In genomic region chr8:98756596-98756995, GRCm38 (mm10) we compare ENCODE assay signal across 23 mouse cellular contexts.
A peak's percentile ranks its signal among the peaks of the same experiment; 100 is the strongest.
DNase-seq lines count a peak whose midpoint lies in the region; ATAC-seq and TF ChIP-seq lines count a peak whose summit lies in the region.
"Had no signal": no experiment of that assay in that cellular context is flagged by ENCODE, and none has a peak within 500 bp of the region (broad histone marks: within the 10 kb centered on the region; RNA-seq: fewer than 3 reads in every experiment).

No protein-coding gene starts in this region.

- H3K9ac ChIP-seq in CH12.LX (ENCODE audit: insufficient read depth, low read depth) (no peak overlapping the region), ES-E14 (ENCODE audit: insufficient read depth, low read depth, low read length, poor library complexity, severe bottlenecking) (no peak overlapping the region), MEL (ENCODE audit: control insufficient read depth, low read depth, low read length, poor library complexity, severe bottlenecking) (no peak overlapping the region)
- no peak overlapping the region for H3K9ac ChIP-seq in heart, embryonic 12.5 days

- H3K27ac ChIP-seq in CH12.LX (ENCODE audit: insufficient read depth, low read depth) (no peak overlapping the region), ES-E14 (ENCODE audit: insufficient read depth, low read depth, low read length, poor library complexity, severe bottlenecking) (no peak overlapping the region), MEL (ENCODE audit: control insufficient read depth, low read depth, low read length) (no peak overlapping the region)
- H3K27ac ChIP-seq in heart, embryonic 12.5 days (ENCODE audit: poor library complexity, severe bottlenecking), result no peak overlapping the region

- intact Hi-C loops in left cerebral cortex, postnatal 14 days (cut with DNase I), result no loop called here

- H3K79me2 ChIP-seq in CH12.LX (replicated peaks; ENCODE audit: control insufficient read depth, extremely low read depth, insufficient read depth, poor library complexity, severe bottlenecking) (no peaks in the 10 kb centered on the region), MEL (ENCODE audit: control insufficient read depth, insufficient read depth, low read length, poor library complexity) (no peaks in the 10 kb centered on the region)

- TF ChIP-seq RAD21 in CH12.LX (IDR thresholded peaks at IDR 0.05; ENCODE audit: low read depth, low read length) (no peak), MEL (IDR thresholded peaks at IDR 0.05; ENCODE audit: low read depth, low read length) (no peak)

- no peak for TF ChIP-seq POLR2A in CH12.LX (IDR thresholded peaks at IDR 0.05; ENCODE audit: low read depth, low read length)
- no peak for TF ChIP-seq POLR2A in MEL (IDR thresholded peaks at IDR 0.05; ENCODE audit: control insufficient read depth in 1 of 2, insufficient read depth in 1 of 2, low read depth in 1 of 2, low read length in 2 of 2, poor library complexity in 1 of 2)

- TF ChIP-seq CTCF in CH12.LX (conservative IDR thresholded peaks at IDR 0.05 in 1 of 2, IDR thresholded peaks at IDR 0.05 in 1 of 2; ENCODE audit: low read depth in 2 of 2, low read length in 2 of 2) (no peak), MEL (IDR thresholded peaks at IDR 0.05 in 2 of 3, conservative IDR thresholded peaks at IDR 0.05 in 1 of 3; ENCODE audit: control insufficient read depth in 1 of 3, insufficient read depth in 1 of 3, low read depth in 2 of 3, low read length in 3 of 3, poor library complexity in 1 of 3, severe bottlenecking in 1 of 3) (no peak)

- no peak for ATAC-seq in heart, embryonic 12.5 days (ENCODE audit: insufficient number of reproducible peaks, low FRiP score)
- ATAC-seq: activated CD4-positive, CD25-positive, alpha-beta regulatory T cell, adult 4 months; CD4-positive, CD25-positive, alpha-beta regulatory T cell, adult 4 months; Patski had no signal

- peaks cover 23% of the 10 kb centered on the region for H3K9me3 ChIP-seq in CH12.LX (replicated peaks; ENCODE audit: low read length)
- H3K9me3 ChIP-seq in ES-E14 (ENCODE audit: control insufficient read depth, insufficient read depth, low read depth, low read length), result no peaks in the 10 kb centered on the region
- H3K9me3 ChIP-seq in MEL (replicated peaks; ENCODE audit: insufficient read depth, low read length), result no peaks in the 10 kb centered on the region
- H3K9me3 ChIP-seq in heart, embryonic 12.5 days (replicated peaks), result no peaks in the 10 kb centered on the region
- H3K9me3 ChIP-seq: G1E had no signal

- dilution Hi-C loops in CH12.LX (cut with MboI; ENCODE audit: extremely low pct_ligation_motif_present, extremely low pct_unique_long_range_greater_than_20kb, low sequenced_read_pairs), result no loop called here

- H3K4me3 ChIP-seq in CH12.LX (replicated peaks in 1 of 3; ENCODE audit: low read depth in 2 of 3, low read length in 2 of 3, poor library complexity in 1 of 3) (no peak overlapping the region), ES-E14 (ENCODE audit: insufficient read depth in 1 of 2, low read depth in 1 of 2, low read length in 2 of 2, poor library complexity in 1 of 2, severe bottlenecking in 1 of 2) (no peak overlapping the region), MEL (ENCODE audit: control insufficient read depth in 1 of 2, insufficient read depth in 1 of 2, low read depth in 2 of 2, low read length in 2 of 2) (no peak overlapping the region)
- H3K4me3 ChIP-seq in heart, embryonic 12.5 days, result no peak overlapping the region

- H3K27me3 ChIP-seq in CH12.LX (replicated peaks), result no peaks in the 10 kb centered on the region
- no peaks in the 10 kb centered on the region for H3K27me3 ChIP-seq in MEL (ENCODE audit: control insufficient read depth in 1 of 2, insufficient read depth in 2 of 2, low read length in 2 of 2)
- H3K27me3 ChIP-seq in heart, embryonic 12.5 days (replicated peaks), result no peaks in the 10 kb centered on the region

- in situ Hi-C loops in CH12.LX (cut with MboI; ENCODE audit: low pct_ligation_motif_present, low pct_unique_long_range_greater_than_20kb, low sequenced_read_pairs), result no loop called here
- in situ Hi-C loops in ES-E14 (cut with MboI; ENCODE audit: low sequenced_read_pairs in 2 of 2, unreplicated experiment in 2 of 2), result no loop called here

- DNase-seq in CH12.LX (ENCODE audit: extremely low read depth) (no peak), ES-E14 (ENCODE audit: low read depth, low spot score) (no peak), MEL (ENCODE audit: low read depth, low spot score) (no peak)
- DNase-seq in left cerebral cortex, postnatal 14 days (ENCODE audit: low spot score in 2 of 2), result no peak
- no peak for DNase-seq in adrenal gland, postnatal 10 days
- DNase-seq: adrenal gland, adult 2 months; adrenal gland, adult 8-10 months; adrenal gland, postnatal 14 days; adrenal gland, postnatal 25 days; adrenal gland, postnatal 36 days; B cell, adult 2 months; cerebellum, adult 11 months; cerebellum, adult 11-12 months; cerebellum, adult 18-20 months; cerebellum, adult 2 months; cerebellum, adult 8-10 months; cerebellum, adult 9-10 months; cerebellum, adult 9-11 months had no signal

- no peaks in the 10 kb centered on the region for H3K4me1 ChIP-seq in CH12.LX (ENCODE audit: control insufficient read depth in 1 of 2, insufficient read depth in 2 of 2)
- no peaks in the 10 kb centered on the region for H3K4me1 ChIP-seq in ES-E14 (ENCODE audit: control insufficient read depth in 2 of 2, insufficient read depth in 2 of 2, low read length in 2 of 2, poor library complexity in 1 of 2)
- peaks cover 0 to 5% of the 10 kb centered on the region in 2 experiments; a peak in 3 of 4 replicates for H3K4me1 ChIP-seq in MEL (ENCODE audit: control insufficient read depth in 1 of 2, insufficient read depth in 2 of 2, low read length in 2 of 2)
- H3K4me1 ChIP-seq in heart, embryonic 12.5 days (replicated peaks), result no peaks in the 10 kb centered on the region

- H3K36me3 ChIP-seq in CH12.LX (replicated peaks in 1 of 2; ENCODE audit: control insufficient read depth in 1 of 2, insufficient read depth in 1 of 2, low read length in 1 of 2) (no peaks in the 10 kb centered on the region), ES-E14 (ENCODE audit: control insufficient read depth, insufficient read depth, low read length, poor library complexity, severe bottlenecking) (no peaks in the 10 kb centered on the region), MEL (ENCODE audit: control insufficient read depth in 1 of 2, insufficient read depth in 2 of 2, low read length in 2 of 2) (peaks cover 0 to 4% of the 10 kb centered on the region in 2 experiments; a peak in 2 of 4 replicates)
- no peaks in the 10 kb centered on the region for H3K36me3 ChIP-seq in heart, embryonic 12.5 days
- H3K36me3 ChIP-seq: G1E had no signal

- TF ChIP-seq EP300 in CH12.LX (IDR thresholded peaks at IDR 0.05; ENCODE audit: low read length), result no peak
- TF ChIP-seq EP300 in MEL (IDR thresholded peaks at IDR 0.05; ENCODE audit: low read depth in 1 of 2, low read length in 2 of 2), result no peak

- H3K4me2 ChIP-seq in CH12.LX (ENCODE audit: insufficient read depth, low read depth, poor library complexity, severe bottlenecking), result no peak overlapping the region
- H3K4me2 ChIP-seq in heart, embryonic 12.5 days, result no peak overlapping the region

TF ChIP-seq in CH12.LX, 34 proteins besides CTCF, POLR2A, EP300 and RAD21:
- TF ChIP-seq NELFE (IDR thresholded peaks at IDR 0.05; ENCODE audit: low read depth, low read length) (no peak), USF2 (conservative IDR thresholded peaks at IDR 0.05; ENCODE audit: low read depth, low read length) (no peak), GABPA (IDR thresholded peaks at IDR 0.05; ENCODE audit: insufficient replicate concordance, low read depth, low read length) (no peak), TBP (conservative IDR thresholded peaks at IDR 0.05; ENCODE audit: low read depth, low read length) (no peak), JUND (conservative IDR thresholded peaks at IDR 0.05; ENCODE audit: low read depth, low read length) (no peak), MAFK (IDR thresholded peaks at IDR 0.05; ENCODE audit: insufficient replicate concordance, low read length) (peak; percentile 55; the same call in 1 of the 2 replicates), BHLHE40 (IDR thresholded peaks at IDR 0.05; ENCODE audit: low read depth, low read length) (no peak), PAX5 (IDR thresholded peaks at IDR 0.05; ENCODE audit: low read length) (no peak)

TF ChIP-seq in ES-E14, 5 proteins besides CTCF, POLR2A, EP300 and RAD21:
- peak; percentile 69; the same call in 1 of the 2 replicates for TF ChIP-seq MAFK (IDR thresholded peaks at IDR 0.05; ENCODE audit: insufficient read depth, low read depth, low read length)
- no peak for TF ChIP-seq ZC3H11A (IDR thresholded peaks at IDR 0.05; ENCODE audit: borderline replicate concordance, low read depth, low read length)

TF ChIP-seq in MEL, 35 proteins besides CTCF, POLR2A, EP300 and RAD21:
- TF ChIP-seq MAFK (IDR thresholded peaks at IDR 0.05; ENCODE audit: borderline replicate concordance, low read depth, low read length), result peak; percentile 49; the same call in 1 of the 2 replicates
- TF ChIP-seq JUND (IDR thresholded peaks at IDR 0.05; ENCODE audit: low read depth, low read length), result no peak
- TF ChIP-seq USF2 (IDR thresholded peaks at IDR 0.05; ENCODE audit: borderline replicate concordance in 1 of 2, insufficient read depth in 1 of 2, low read depth in 1 of 2, low read length in 2 of 2), result no peak
- TF ChIP-seq MYB (IDR thresholded peaks at IDR 0.05; ENCODE audit: low read depth, low read length), result no peak

Comparison
In these comparisons a context has a peak if more than half of its experiments do, and no peak if none do; other contexts are left out.
1. Of the 35 proteins assayed by ChIP-seq in both MEL and CH12.LX: peak only in MEL: none; only in CH12.LX: none; in both: MAFK; in neither: 34.